Mouse (Mus musculus): ENCODE measurements at regions not wholly inside any gene's neighbourhood (a gene's known extent, or its start where the extent isn't known, plus 50 kb on each side); places are given as distances from the start of the nearest gene placed in this dataset.

- TF ChIP-seq CTCF (IDR thresholded peaks at IDR 0.05; ENCODE audit: low read depth, low read length) (no peak), POLR2A (IDR thresholded peaks at IDR 0.05; ENCODE audit: extremely low read depth, insufficient read depth, low read length) (no peak)
These were observed 833.4 kb downstream of the Pla2g4a start for GRCm38 (mm10) chr1:149127709-149128108.
